Mouse (Mus musculus): Measurements from ENCODE around the gene Ahnak. TPM values are rescaled to one million over a fixed set of nuclear protein-coding genes. Genes with fewer than 3 reads are reported as not detected.

The Ahnak gene
- polyA plus RNA-seq, 1 experiment from 2014 or later = 3.5 TPM

DNA sequence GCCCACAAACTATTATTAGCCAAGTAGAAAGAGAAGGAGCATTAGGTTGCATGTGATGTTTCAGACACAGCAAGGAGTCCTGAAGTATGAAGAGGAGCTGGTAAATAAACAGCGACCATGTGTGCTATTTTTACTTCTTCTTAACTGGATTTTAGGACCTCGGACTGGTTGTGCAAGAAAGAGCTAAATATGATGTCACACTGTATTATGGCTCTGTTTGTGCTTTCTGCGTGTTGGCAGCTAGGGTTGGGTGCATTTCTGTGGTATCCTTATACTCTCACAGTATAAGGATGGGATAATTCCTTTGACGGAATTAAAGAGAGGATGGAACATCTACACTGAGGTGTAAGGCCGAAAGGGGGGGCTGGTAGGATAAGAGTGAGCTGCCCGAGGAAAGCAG lies 43.8 kb upstream of the Ahnak start:
- no peak overlapping the region; the same call in 1 of the 2 replicates for H3K9ac ChIP-seq (ENCODE audit: low read depth, low read length)

DNA sequence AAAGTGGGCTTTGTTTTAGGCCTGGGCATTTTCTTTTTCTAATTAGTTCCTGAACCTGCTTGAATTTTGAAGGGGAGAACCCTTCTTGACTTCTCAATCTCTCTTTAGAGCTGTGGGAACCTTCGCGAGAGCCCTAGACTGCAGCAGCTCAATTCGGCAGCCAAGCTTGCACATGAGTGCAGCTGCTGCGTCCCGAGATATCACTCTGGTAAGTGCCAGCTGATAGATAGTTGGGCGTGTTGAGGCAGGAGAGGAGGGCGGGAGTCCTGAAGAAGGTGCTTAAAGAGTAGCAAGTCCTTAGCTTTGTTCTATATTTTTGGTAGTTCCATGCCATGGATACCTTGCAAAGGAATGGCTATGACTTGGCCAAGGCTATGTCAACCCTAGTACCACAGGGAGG lies 42.2 kb upstream of the Ahnak start:
- Histone ChIP-seq H3K27ac (ENCODE audit: low read depth, low read length) (no peak overlapping the region), H3K36me3 (ENCODE audit: control insufficient read depth, insufficient read depth, low read length) (peaks cover 55% of the 10 kb centered on the region), H3K27me3 (replicated peaks; ENCODE audit: control insufficient read depth, insufficient read depth, low read length) (no peaks in the 10 kb centered on the region), H3K9me3 (ENCODE audit: control insufficient read depth, low read length) (no peaks in the 10 kb centered on the region), H3K4me2 (ENCODE audit: low read length) (no peak overlapping the region), H3K9ac (ENCODE audit: low read depth, low read length) (no peak overlapping the region), H3K4me3 (ENCODE audit: low read length) (no peak overlapping the region), H3K4me1 (ENCODE audit: control insufficient read depth, insufficient read depth, low read depth, low read length) (peaks cover 16% of the 10 kb centered on the region)
- no peak for ATAC-seq
- 90% methylated on average over 7 of the region's 7 CpGs for whole genome bisulfite sequencing

More for the DNA sequence above, 43.8 kb upstream of the Ahnak start:
- Histone ChIP-seq H3K4me2 (ENCODE audit: low read length) (peak overlapping the region; percentile 38), H3K4me3 (ENCODE audit: low read length) (peak overlapping the region; percentile 13; the same call in 1 of the 2 replicates), H3K27ac (ENCODE audit: low read depth, low read length) (no peak overlapping the region), H3K36me3 (ENCODE audit: control insufficient read depth, insufficient read depth, low read length) (peaks cover 41% of the 10 kb centered on the region), H3K9me3 (ENCODE audit: control insufficient read depth, low read length) (no peaks in the 10 kb centered on the region), H3K27me3 (replicated peaks; ENCODE audit: control insufficient read depth, insufficient read depth, low read length) (no peaks in the 10 kb centered on the region), H3K4me1 (ENCODE audit: control insufficient read depth, insufficient read depth, low read depth, low read length) (peaks cover 22% of the 10 kb centered on the region)
- ATAC-seq = no peak
- WGBS = 86% methylated on average over 6 of the region's 6 CpGs

DNA sequence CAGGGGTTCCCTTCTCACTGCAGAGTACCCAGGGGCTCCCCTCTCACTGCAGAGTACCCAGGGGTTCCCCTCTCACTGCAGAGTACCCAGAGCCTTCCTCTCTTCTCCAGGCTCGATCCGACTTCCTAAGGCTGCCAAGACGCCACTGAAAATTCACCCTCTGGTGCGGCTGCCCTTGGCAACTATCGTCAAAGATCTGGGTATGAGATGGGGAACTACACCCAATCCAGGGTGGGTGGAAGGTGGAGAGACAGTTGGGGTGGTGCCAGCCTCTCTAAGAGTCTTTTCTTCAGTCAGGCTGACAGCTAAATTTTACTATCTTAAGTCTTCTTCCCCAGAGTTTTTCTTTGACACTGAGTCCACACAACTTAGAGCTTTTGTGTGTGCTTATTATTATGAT lies 38.9 kb upstream of the Ahnak start:
- WGBS = 89% methylated on average over 5 of the region's 5 CpGs
- ATAC-seq = no peak
- Histone ChIP-seq H3K36me3 (ENCODE audit: control insufficient read depth, insufficient read depth, low read length) (peaks cover 52% of the 10 kb centered on the region), H3K27ac (ENCODE audit: low read depth, low read length) (no peak overlapping the region), H3K4me3 (ENCODE audit: low read length) (no peak overlapping the region), H3K4me2 (ENCODE audit: low read length) (no peak overlapping the region), H3K9ac (ENCODE audit: low read depth, low read length) (no peak overlapping the region), H3K27me3 (replicated peaks; ENCODE audit: control insufficient read depth, insufficient read depth, low read length) (no peaks in the 10 kb centered on the region), H3K4me1 (ENCODE audit: control insufficient read depth, insufficient read depth, low read depth, low read length) (peaks cover 19% of the 10 kb centered on the region), H3K9me3 (ENCODE audit: control insufficient read depth, low read length) (no peaks in the 10 kb centered on the region)

DNA sequence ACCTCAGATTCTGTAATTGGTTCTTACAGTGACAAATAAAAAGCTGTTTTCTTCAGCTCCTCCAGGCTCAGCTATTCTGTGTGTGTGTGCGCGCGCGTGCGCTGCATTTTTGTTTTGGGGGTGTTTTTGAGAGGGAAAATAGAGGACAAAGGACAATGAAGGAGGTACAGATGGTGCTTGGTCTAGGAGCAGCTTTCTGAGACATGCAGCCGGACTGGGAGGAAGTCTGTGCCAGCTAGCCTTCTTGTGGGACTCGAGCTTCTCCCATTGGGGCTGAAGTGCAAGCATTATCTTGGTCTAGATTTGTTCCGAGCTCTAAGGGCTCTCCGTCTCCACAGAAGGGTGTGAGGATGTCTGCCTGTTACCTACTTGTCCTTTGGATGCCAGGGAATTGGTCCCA lies 36.8 kb upstream of the Ahnak start:
- H3K36me3 ChIP-seq (ENCODE audit: control insufficient read depth, insufficient read depth, low read length) = peaks cover 41% of the 10 kb centered on the region
- ATAC-seq = no peak

DNA sequence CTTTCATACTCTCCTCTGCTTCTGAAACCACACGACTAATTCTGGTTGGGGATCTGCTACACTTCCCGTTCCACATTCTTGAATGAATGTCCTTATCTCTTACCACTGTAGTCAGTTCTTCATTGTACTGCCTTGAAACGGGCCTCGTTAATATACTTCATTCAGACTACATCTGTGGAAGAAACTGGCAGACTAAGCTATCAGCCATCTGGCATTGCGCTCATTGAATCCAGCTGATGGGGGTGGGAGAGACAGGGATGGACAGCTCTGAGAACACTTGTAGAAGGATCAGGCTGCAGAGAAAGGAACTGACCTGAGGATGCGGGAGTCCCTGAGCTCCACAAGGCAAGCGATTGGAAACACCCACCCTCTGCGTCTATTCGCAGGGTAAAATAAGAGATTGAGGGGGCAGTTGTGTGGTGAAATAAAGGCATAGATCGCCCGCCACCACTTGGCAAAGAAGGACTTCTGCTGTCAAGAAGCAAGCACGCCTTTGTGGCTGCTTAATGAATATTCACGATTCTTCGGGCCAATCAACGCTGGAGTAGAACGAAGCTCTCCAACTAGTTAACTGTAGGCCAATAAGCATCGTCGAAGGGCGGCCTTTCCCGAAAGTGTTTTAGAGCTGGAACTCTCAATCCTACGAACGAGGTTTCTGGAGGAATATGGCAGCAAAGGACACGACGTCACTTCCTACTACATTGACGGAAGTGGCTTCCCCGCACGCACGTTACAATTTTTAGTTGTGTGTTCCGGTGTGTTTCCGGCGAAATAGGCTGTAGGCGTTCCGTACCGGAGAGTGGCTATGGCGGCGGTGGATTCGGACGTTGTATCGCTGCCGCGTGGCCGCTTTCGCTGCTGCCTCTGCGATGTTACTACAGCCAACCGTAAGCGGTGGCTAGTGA lies 35.7 kb upstream of the Ahnak start, which contains the start of gene Tut1:
Gene Tut1 (plus strand): TSS at position 713 of the 905 bp plus-strand sequence.
- peaks cover 31% of the 10 kb centered on the region for H3K36me3 ChIP-seq (ENCODE audit: control insufficient read depth, insufficient read depth, low read length)
- peak within 1 kb of the TSS; percentile 86 for H3K27ac ChIP-seq (ENCODE audit: low read depth, low read length)
- no peaks in the 10 kb centered on the region for H3K27me3 ChIP-seq (replicated peaks; ENCODE audit: control insufficient read depth, insufficient read depth, low read length)
- H3K9me3 ChIP-seq (ENCODE audit: control insufficient read depth, low read length) = no peaks in the 10 kb centered on the region
- peak within 1 kb of the TSS; percentile 68 for H3K4me2 ChIP-seq (ENCODE audit: low read length)
- H3K4me3 ChIP-seq (ENCODE audit: low read length) = peak within 1 kb of the TSS; percentile 69
- peak; percentile 97 for ATAC-seq
- peak within 1 kb of the TSS; percentile 73 for H3K9ac ChIP-seq (ENCODE audit: low read depth, low read length)
- 2% methylated on average over 46 of the region's 46 CpGs for WGBS
- peaks cover 22% of the 10 kb centered on the region for H3K4me1 ChIP-seq (ENCODE audit: control insufficient read depth, insufficient read depth, low read depth, low read length)

More for the DNA sequence above, 36.8 kb upstream of the Ahnak start:
- no peaks in the 10 kb centered on the region for H3K9me3 ChIP-seq (ENCODE audit: control insufficient read depth, low read length)
- peak overlapping the region; percentile 86 for H3K27ac ChIP-seq (ENCODE audit: low read depth, low read length)
- no peak overlapping the region for H3K4me2 ChIP-seq (ENCODE audit: low read length)
- H3K27me3 ChIP-seq (replicated peaks; ENCODE audit: control insufficient read depth, insufficient read depth, low read length) = no peaks in the 10 kb centered on the region
- H3K4me1 ChIP-seq (ENCODE audit: control insufficient read depth, insufficient read depth, low read depth, low read length) = peaks cover 22% of the 10 kb centered on the region
- H3K9ac ChIP-seq (ENCODE audit: low read depth, low read length) = no peak overlapping the region
- no peak overlapping the region for H3K4me3 ChIP-seq (ENCODE audit: low read length)
- WGBS = 73% methylated on average over 9 of the region's 9 CpGs

DNA sequence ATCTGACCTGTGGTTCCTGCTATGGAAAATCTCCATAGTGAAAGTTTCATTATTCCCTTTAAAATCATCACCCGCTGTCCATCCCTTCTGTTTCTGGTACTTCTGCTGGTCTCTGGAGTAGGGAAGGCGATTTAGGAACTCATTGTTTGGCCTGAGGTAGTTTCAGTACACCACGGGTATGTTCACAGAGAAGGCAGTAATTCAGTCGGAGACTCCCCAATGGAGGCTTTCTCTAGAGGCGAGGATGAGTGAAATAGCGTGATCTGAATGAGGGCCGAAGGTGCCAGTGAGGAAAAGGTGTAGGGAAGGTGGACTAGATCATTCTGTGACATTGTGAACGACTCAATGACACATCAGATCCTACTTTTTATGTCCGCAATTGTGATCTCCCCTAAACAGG lies 34.9 kb upstream of the Ahnak start:
- H3K9ac ChIP-seq (ENCODE audit: low read depth, low read length) = peak overlapping the region; percentile 73
- H3K4me2 ChIP-seq (ENCODE audit: low read length) = peak overlapping the region; percentile 68
- peaks cover 27% of the 10 kb centered on the region for H3K36me3 ChIP-seq (ENCODE audit: control insufficient read depth, insufficient read depth, low read length)
- peaks cover 22% of the 10 kb centered on the region for H3K4me1 ChIP-seq (ENCODE audit: control insufficient read depth, insufficient read depth, low read depth, low read length)
- no peak for ATAC-seq
- peak overlapping the region; percentile 71 for H3K27ac ChIP-seq (ENCODE audit: low read depth, low read length)
- no peaks in the 10 kb centered on the region for H3K9me3 ChIP-seq (ENCODE audit: control insufficient read depth, low read length)
- H3K4me3 ChIP-seq (ENCODE audit: low read length) = peak overlapping the region; percentile 69
- no peaks in the 10 kb centered on the region for H3K27me3 ChIP-seq (replicated peaks; ENCODE audit: control insufficient read depth, insufficient read depth, low read length)
- WGBS = 9% methylated on average over 9 of the region's 9 CpGs

DNA sequence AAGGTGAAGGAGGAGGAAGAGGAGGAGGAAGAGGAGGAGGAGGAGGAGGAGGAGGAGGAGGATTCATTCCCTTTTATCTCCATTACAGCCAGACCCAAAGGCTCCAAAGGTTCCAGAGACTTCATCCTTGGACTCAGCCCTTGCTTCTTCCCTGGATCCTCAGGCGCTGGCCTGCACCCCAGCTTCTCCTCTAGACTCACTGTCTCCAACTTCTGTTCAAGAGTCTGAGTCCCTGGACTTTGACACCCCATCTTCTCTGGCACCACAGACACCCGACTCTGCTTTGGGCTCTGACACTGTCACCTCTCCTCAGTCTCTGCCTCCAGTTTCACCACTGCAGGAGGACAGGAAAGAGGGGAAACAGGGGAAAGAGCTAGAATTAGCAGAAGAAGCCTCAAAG lies 26.8 kb upstream of the Ahnak start:
- no peak for ATAC-seq
- Histone ChIP-seq H3K27me3 (replicated peaks; ENCODE audit: control insufficient read depth, insufficient read depth, low read length) (no peaks in the 10 kb centered on the region), H3K36me3 (ENCODE audit: control insufficient read depth, insufficient read depth, low read length) (peaks cover 51% of the 10 kb centered on the region), H3K4me3 (ENCODE audit: low read length) (no peak overlapping the region), H3K27ac (ENCODE audit: low read depth, low read length) (no peak overlapping the region), H3K4me2 (ENCODE audit: low read length) (no peak overlapping the region), H3K4me1 (ENCODE audit: control insufficient read depth, insufficient read depth, low read depth, low read length) (peaks cover 2% of the 10 kb centered on the region), H3K9me3 (ENCODE audit: control insufficient read depth, low read length) (no peaks in the 10 kb centered on the region), H3K9ac (ENCODE audit: low read depth, low read length) (no peak overlapping the region)
- 98% methylated on average over 2 of the region's 2 CpGs for WGBS

DNA sequence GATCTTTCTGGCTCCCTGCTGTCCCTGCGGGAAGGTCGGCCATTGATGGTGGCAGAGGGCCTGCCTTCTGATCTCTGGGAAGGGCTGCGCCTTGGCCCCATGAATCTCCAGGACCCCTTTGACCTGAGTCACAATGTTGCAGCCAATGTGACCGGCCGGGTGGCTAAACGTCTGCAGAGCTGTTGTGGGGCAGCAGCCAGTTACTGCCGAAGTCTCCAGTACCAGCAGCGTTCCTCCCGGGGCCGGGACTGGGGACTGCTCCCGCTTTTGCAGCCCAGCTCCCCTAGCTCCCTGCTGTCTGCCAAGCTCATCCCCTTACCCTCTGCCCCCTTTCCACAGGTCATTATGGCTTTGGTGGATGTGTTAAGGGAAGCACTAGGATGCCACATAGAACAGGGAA lies 24.0 kb upstream of the Ahnak start:
- peaks cover 42% of the 10 kb centered on the region for H3K36me3 ChIP-seq (ENCODE audit: control insufficient read depth, insufficient read depth, low read length)
- no peak overlapping the region for H3K4me2 ChIP-seq (ENCODE audit: low read length)
- H3K27ac ChIP-seq (ENCODE audit: low read depth, low read length) = no peak overlapping the region
- H3K9ac ChIP-seq (ENCODE audit: low read depth, low read length) = no peak overlapping the region
- ATAC-seq = no peak
- H3K9me3 ChIP-seq (ENCODE audit: control insufficient read depth, low read length) = no peaks in the 10 kb centered on the region
- H3K4me1 ChIP-seq (ENCODE audit: control insufficient read depth, insufficient read depth, low read depth, low read length) = peaks cover 12% of the 10 kb centered on the region
- no peaks in the 10 kb centered on the region for H3K27me3 ChIP-seq (replicated peaks; ENCODE audit: control insufficient read depth, insufficient read depth, low read length)
- WGBS = 92% methylated on average over 11 of the region's 11 CpGs
- H3K4me3 ChIP-seq (ENCODE audit: low read length) = no peak overlapping the region

DNA sequence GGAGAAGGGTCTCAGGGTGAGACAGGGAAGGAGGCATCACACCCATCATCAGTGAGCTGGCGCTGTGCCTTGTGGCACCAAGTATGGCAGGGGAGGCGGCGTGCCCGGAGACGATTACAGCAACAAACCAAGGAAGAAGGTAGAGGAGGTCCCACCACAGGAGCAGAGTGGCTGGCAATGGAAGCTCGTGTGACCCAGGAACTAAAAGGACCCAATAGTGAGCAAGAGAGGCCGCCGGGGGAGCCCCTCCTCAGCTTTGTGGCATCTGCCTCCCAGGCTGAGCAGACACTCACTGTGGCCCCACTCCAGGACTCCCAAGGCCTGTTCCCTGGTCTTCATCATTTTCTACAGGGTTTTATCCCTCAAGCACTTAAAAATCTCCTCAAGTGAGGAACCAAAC lies 23.3 kb upstream of the Ahnak start:
- Histone ChIP-seq H3K27ac (ENCODE audit: low read depth, low read length) (peak overlapping the region; percentile 52; the same call in 1 of the 2 replicates), H3K9ac (ENCODE audit: low read depth, low read length) (no peak overlapping the region), H3K27me3 (replicated peaks; ENCODE audit: control insufficient read depth, insufficient read depth, low read length) (no peaks in the 10 kb centered on the region), H3K9me3 (ENCODE audit: control insufficient read depth, low read length) (no peaks in the 10 kb centered on the region), H3K4me2 (ENCODE audit: low read length) (peak overlapping the region; percentile 49), H3K4me3 (ENCODE audit: low read length) (no peak overlapping the region; the same call in 1 of the 2 replicates), H3K4me1 (ENCODE audit: control insufficient read depth, insufficient read depth, low read depth, low read length) (peaks cover 12% of the 10 kb centered on the region), H3K36me3 (ENCODE audit: control insufficient read depth, insufficient read depth, low read length) (peaks cover 42% of the 10 kb centered on the region)
- 84% methylated on average over 8 of the region's 8 CpGs for WGBS
- ATAC-seq = no peak

All from hindbrain, embryonic 16.5 days (tissue).